Mouse (Mus musculus): ENCODE data around the gene H2al2a. TPM values are rescaled to one million over a fixed set of nuclear protein-coding genes. Genes with fewer than 3 reads are reported as not detected.
"Not testable (repeated sequence)": the region's sequence is repeated elsewhere in the genome, so short reads cannot be mapped to it uniquely, and the experiment has no call there.

The H2al2a gene
- total RNA-seq, 1 experiment from 2014 or later, result not detected

- peak; percentile 98 for DNase-seq
Measured at GRCm38 (mm10) chr2:18027448-18028139, 30.8 kb upstream of the H2al2a start.

DNA sequence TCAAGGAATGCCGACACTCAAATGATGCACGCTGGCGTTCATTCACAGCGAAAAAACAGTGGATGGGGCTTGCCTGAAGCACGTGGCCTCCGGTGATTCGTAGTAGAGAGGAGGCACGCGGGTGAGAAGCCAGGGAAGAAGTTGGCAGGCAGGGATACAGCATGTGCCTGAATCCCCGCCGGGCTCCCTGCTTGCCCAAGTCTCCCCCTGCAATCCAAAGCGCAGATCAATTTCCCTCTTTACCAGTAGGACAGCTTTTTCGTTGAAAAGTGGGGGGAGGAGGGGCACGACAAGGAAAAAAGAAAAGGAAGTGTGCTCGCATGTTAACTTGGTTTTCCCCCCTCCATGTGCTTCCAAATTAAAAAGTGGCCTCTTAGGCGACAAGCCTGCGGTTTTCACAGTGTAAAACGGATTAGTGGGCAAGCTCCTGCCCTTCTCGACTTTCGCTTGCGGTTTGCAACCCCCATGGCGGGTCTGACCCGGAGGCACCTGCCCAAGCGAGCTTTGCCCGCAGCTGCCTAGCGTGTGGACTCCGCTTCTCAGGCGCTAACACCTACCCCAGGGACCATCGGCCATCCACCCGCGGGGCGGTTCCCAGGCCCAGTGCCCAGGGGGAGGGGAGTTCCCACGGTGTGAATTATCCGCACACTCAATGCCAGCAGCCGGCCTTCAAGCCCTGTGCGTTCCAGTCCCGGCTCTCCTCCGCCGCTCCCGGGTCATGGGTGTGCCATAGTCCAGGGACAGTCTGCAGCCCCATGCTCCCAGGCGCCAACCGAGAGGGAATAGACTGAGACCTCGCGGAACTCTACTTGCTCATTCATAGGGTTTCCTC, 29.6 kb upstream of the H2al2a start:
- DNase-seq, result peak; percentile 74

DNA sequence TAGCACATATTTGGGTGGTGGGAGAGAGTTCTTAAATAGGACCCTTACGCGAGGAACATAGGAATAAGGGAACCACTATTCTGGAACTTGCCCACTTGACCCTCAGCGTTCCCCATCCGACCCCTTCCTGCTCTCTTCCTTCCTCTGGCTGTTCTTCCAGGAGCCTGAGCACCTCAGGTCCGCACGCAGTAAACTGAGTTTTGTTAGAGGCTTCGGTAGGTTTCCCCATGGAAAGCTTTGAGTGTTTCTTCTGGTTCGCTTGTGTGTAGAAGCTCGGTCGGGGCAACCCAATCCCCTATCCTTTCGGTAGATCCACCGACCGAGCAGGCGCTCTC, 29.0 kb upstream of the H2al2a start:
- DNase-seq, result no peak

DNA sequence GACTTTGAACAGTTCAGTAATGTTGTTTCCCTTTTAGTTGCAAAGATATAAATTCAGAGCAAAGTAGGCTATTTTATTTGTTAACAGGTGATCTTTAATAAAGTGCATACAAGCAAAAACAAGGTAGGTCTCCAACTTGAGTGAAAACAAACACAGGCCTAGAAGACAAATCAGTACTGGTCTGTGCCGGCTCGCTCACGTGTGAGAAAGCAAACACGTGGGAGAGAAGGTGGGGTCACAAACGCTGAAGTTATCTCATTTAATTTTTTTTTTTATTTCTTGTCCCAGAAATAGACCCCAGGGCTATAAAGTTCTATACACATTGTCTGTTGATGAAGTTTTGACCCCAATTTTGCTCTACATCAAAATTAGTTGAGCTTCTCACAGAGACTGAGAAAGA, 28.4 kb upstream of the H2al2a start:
- no peak for DNase-seq

GRCm38 (mm10) chr2:18022886-18023285, 26.1 kb upstream of the H2al2a start:
- no peak for DNase-seq

GRCm38 (mm10) chr2:18019122-18019521, 22.4 kb upstream of the H2al2a start:
- no peak for DNase-seq

DNA sequence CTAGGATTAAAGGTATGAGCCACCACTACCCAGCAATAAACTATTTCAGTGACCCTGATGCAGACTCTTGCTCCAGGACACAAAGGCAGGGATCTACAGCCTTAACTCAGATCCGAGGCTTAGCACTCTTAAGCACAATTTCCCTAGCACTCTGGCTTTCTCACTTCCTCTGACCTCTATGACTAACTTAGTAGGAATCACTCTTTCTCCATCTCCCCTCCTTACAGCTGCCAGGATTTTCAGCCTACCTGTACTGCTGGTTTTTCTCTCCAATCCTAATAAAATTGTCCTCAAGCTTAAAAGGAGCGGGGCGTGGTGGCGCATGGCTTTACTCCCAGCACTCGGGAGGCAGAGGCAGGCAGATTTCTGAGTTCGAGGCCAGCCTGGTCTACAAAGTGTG, 20.6 kb upstream of the H2al2a start:
- no peak for DNase-seq

GRCm38 (mm10) chr2:18016639-18017038, 19.9 kb upstream of the H2al2a start:
- DNase-seq, result no peak

GRCm38 (mm10) chr2:18015581-18015980, 18.8 kb upstream of the H2al2a start:
- DNase-seq, result no peak

DNA sequence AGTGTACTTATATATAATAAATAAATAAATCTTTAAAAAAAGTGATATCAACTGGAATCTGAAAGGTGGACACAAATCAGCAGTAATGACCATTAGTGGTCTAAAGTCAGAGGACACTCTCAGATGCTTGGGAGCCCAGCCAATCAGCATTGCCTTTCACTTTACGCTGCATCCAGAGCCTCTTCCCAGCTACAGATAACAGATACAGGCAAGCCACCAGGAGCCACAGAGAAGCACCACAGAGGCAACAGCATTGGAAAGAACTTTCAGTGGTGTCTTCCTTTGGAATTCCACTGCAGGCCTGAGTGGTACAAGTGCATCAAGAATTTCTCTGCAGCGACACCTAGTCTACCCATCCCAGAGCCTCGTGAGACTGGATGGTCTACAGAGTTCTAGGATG, 16.1 kb upstream of the H2al2a start:
- DNase-seq, result no peak

- DNase-seq, result no peak
Measured at GRCm38 (mm10) chr2:18011226-18011625, 14.5 kb upstream of the H2al2a start.

DNA sequence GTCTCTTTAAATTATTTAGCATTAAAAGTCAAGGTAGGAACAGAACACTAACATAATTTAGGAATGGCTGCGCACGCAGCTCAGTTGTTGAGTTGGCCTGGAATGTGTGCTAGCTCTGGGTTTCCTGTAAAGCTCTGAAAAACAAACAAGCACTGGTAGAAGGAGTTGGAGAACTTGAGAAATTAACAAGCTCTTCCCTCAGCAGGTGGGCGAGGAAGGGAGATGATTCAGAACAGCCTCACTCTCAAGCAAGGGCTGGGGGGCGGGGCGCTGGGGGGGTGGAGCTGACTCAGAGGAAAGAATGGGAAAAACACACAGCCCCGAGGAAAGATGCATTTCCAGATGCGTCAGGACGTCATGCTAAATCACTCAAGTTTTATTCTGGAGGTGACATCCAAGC, 8.4 kb upstream of the H2al2a start:
- no peak for DNase-seq

DNA sequence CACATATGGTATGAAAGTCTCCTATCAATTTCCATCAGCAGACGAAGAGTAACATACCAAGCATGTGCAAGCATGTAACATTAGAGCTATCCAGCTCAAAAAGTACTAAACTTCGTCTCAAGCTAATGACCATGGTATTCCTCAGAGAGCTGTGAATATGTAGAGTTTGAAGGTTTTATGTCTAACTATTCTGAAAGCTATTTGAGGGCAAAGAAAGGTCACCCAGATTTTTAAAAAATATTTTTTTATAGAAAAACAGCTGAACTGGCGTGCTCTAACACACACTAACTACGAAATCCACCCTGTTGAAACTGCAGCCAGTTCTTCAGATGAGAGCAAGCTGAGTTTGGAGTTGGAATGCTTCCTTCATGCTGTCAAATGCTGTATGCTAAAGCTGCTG, 7.5 kb upstream of the H2al2a start:
- DNase-seq, result no peak

GRCm38 (mm10) chr2:18002306-18002705, 5.5 kb upstream of the H2al2a start:
- DNase-seq, result no peak

DNA sequence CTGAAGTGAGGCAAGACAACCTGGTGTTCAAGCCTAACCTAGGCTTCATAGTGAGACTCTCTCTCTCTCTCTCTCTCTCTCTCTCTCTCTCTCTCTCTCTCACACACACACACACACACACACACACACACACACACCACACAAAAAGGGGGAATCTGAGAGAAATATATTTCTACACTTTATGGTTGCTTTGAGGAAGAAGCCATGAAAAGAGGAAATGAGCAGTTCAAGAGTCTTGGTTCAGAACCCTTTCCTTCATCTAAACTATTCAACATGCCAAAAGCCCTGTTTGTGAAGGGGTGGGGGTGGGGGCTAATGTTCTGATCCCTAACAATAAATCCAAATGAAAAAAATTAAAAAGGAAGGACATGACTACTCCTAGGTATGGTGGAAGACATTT, 7.2 kb downstream of the H2al2a start:
- DNase-seq, result no peak

- DNase-seq, result no peak
Measured at GRCm38 (mm10) chr2:17989115-17989514, 7.6 kb downstream of the H2al2a start.

DNA sequence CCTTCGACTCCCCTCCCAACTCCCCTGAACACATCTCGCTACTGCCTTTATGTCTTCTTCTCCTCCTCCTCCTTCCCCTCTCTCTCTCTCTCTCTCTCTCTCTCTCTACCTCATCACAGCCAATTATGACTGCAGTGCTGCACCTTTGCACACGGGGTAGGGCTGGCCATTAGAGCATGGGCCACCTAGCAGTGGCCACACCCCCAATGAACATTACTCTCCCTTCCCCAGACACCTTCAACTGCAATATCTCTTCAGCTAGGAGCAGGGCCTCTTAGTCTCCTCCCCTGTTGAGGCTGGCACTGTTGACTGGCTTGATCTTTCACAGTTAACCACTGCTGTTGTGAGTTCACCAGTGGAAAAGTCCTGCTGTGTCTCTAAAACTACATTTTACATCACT, 10.1 kb downstream of the H2al2a start:
- no peak for DNase-seq

DNA sequence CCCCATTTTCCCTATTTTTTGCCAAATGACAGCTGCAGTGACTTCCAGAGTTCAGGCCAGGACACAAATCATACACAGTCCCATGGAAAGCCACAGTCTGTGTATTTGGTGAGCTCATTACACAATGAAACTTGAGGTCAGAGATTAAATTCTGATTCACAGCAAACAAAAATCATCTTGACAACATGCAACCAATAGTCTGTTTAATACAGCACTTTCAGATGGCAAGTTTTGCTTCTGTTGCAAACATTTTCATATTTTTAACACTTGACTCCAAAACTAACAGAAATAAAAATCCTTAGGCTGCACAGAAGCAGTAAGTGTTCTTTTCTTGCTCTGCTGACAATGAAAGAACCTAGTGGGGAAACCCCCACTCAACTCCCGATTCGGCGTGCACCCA, 12.0 kb downstream of the H2al2a start:
- no peak for DNase-seq

DNA sequence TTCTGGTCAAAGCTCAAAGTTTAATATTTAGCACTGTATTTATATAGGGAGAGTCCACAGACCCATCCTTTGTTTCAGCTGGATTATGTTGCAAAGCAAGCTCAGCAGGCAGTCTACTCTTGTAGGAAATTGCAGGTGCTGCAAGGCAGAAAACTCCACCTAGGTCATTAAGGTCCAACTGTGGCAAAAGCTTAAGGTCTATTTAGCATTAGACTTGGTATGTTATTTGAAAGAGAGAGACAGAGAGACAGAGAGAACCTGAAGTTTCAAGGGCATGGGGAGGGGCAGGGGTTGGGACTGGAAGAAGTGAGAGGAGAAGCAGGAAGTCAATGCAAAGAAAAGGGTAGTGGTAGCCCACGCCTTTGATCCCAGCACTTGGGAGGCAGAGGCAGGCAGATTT, 14.0 kb downstream of the H2al2a start:
- no peak for DNase-seq

DNA sequence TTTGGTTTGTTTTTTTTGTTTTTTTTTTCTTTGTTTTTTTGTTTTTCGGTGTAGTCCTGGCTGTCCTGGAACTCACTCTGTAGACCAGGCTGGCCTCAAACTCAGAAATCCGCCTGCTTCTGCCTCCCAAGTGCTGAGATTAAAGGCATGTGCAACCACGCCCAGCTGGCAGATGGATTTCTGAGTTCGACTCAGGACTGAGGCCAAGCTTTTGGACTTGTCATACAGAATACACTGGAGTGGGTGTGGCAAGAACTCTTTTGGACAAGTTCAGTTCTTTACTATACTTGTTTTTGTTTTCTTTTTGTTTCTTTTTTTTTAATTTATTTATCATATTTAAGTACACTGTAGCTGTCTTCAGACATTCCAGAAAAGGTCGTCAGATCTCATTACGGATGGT, 18.1 kb downstream of the H2al2a start:
- no peak for DNase-seq

- DNase-seq, result not testable (repeated sequence)
Measured at GRCm38 (mm10) chr2:17978251-17978650, 18.5 kb downstream of the H2al2a start.

GRCm38 (mm10) chr2:17977645-17978044, 19.1 kb downstream of the H2al2a start:
- not testable (repeated sequence) for DNase-seq

- DNase-seq, result no peak
Measured at GRCm38 (mm10) chr2:17975601-17976327, 21.0 kb downstream of the H2al2a start.

All from adrenal gland, postnatal 14 days (tissue).